Mouse (Mus musculus): Measurements from ENCODE around the gene Zup1. TPM values are rescaled to one million over a fixed set of nuclear protein-coding genes. Genes with fewer than 3 reads are reported as not detected.
"Not testable (repeated sequence)": the region's sequence is repeated elsewhere in the genome, so short reads cannot be mapped to it uniquely, and the experiment has no call there.

Zup1 gene
- polyA plus RNA-seq, 1 experiment from 2014 or later: 19.3 TPM

DNA sequence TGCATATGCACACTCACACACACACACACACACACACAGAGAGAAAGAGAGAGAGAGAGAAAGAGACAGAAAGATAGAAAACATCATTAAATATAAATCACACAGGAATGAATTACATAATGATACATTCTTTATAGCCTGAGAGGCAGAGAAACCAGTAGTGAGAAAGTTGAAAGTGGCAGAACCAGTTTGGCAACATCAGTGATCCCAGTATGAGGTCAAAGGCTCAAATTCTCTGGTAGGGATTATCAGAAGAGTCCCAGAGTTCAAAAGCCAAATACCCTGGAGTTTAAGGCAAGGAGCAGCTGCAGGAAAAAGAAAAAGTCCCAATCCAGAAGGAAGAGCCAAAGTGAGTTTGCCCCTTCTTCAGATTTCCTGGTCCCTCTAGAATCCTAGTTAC, 10.4 kb downstream of the Zup1 start:
- H3K9ac ChIP-seq (ENCODE audit: low read depth, low read length): no peak overlapping the region
- peaks cover 65% of the 10 kb centered on the region for H3K36me3 ChIP-seq (ENCODE audit: control insufficient read depth, insufficient read depth, low read length)
- no peaks in the 10 kb centered on the region for H3K27me3 ChIP-seq (replicated peaks; ENCODE audit: control insufficient read depth, insufficient read depth, low read length)
- H3K9me3 ChIP-seq (ENCODE audit: control insufficient read depth, low read length): no peaks in the 10 kb centered on the region; the same call in 1 of the 2 replicates
- no peak for ATAC-seq (ENCODE audit: low read depth)
- DNase-seq (ENCODE audit: low spot score): peak; percentile 7
- H3K4me2 ChIP-seq (ENCODE audit: low read depth, low read length): no peak overlapping the region
- H3K4me3 ChIP-seq (ENCODE audit: low read depth, low read length): no peak overlapping the region
- H3K4me1 ChIP-seq (ENCODE audit: control insufficient read depth, insufficient read depth, low read length): no peaks in the 10 kb centered on the region
- no peak overlapping the region for H3K27ac ChIP-seq (replicated peaks; ENCODE audit: low read depth, low read length)

DNA sequence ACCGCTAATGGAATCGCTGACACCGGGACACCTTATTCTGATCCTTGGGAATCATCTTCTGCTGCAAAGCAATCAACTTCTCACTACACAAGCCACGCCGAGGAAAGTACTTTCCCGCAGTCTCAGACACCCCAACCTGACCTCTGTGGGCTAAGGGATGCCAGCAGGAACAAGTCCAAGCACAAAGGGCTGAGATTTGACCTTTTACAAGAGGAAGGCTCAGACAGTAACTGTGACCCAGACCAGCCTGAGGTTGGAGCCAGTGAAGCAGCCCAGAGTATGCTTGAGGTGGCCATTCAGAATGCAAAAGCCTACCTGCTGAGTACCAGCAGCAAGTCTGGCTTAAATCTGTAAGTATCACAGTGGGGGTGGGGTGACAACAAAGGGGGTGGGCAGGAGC, 45.6 kb downstream of the Zup1 start:
- H3K4me3 ChIP-seq (ENCODE audit: low read depth, low read length): peak overlapping the region; percentile 45
- 5% methylated on average over 6 of the region's 6 CpGs for WGBS
- no peak for ATAC-seq (ENCODE audit: low read depth)
- no peaks in the 10 kb centered on the region for H3K27me3 ChIP-seq (replicated peaks; ENCODE audit: control insufficient read depth, insufficient read depth, low read length)
- DNase-seq (ENCODE audit: low spot score): no peak
- H3K9ac ChIP-seq (ENCODE audit: low read depth, low read length): peak overlapping the region; percentile 49
- no peak overlapping the region for H3K27ac ChIP-seq (replicated peaks; ENCODE audit: low read depth, low read length)
- no peaks in the 10 kb centered on the region for H3K9me3 ChIP-seq (ENCODE audit: control insufficient read depth, low read length)
- H3K4me1 ChIP-seq (ENCODE audit: control insufficient read depth, insufficient read depth, low read length): no peaks in the 10 kb centered on the region
- H3K36me3 ChIP-seq (ENCODE audit: control insufficient read depth, insufficient read depth, low read length): no peaks in the 10 kb centered on the region
- H3K4me2 ChIP-seq (ENCODE audit: low read depth, low read length): peak overlapping the region; percentile 71

DNA sequence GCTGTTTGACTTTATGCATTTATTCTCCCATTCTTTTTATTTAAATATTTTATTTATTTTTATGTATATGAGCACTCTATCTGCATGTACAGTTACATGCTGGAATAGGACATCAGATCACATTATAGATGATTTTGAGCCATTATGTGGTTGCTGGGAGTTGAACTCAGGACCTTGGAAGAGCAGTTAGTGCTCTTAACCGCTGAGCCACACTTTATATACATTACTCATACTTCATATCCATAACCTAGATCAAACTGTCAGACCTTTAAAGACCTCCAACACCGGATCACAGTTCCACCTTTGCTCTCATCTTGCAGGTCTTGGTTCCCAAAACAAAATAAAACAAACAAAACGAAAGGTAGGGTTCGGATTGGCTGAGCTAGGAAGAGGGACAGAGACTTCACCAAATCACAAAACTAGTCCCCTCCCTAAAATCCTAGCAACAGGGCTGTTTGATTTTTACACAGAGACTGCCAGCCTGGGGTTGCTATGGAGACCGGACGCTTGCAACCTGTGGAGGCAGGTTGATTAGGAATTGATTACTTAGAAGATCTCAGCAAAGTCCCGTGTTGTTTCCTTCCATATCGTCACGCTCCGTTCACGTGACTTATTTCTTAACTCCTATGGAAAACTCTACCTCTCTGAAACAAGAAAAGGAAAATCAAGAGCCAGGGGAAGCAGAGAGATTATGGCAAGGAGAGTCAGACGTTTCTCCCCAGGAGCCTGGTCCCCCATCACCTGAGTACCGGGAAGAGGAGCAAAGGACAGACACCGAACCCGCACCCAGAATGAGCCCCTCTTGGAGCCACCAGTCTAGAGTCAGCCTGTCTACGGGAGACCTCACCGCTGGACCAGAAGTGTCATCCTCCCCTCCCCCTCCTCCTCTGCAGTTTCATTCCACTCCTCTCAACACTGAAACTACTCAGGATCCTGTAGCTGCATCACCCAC, 46.3 kb downstream of the Zup1 start, which contains the start of gene Rsph4a:
TSS of gene Rsph4a (plus strand) at position 582 of the 952 bp plus-strand sequence.
- no peaks in the 10 kb centered on the region for H3K9me3 ChIP-seq (ENCODE audit: control insufficient read depth, low read length)
- no peaks in the 10 kb centered on the region for H3K36me3 ChIP-seq (ENCODE audit: control insufficient read depth, insufficient read depth, low read length)
- DNase-seq (ENCODE audit: low spot score) (peak; percentile 85), ATAC-seq (ENCODE audit: low read depth) (peak; percentile 98)
- H3K27me3 ChIP-seq (replicated peaks; ENCODE audit: control insufficient read depth, insufficient read depth, low read length): no peaks in the 10 kb centered on the region
- peak within 1 kb of the TSS; percentile 45 for H3K4me3 ChIP-seq (ENCODE audit: low read depth, low read length)
- H3K9ac ChIP-seq (ENCODE audit: low read depth, low read length): peak within 1 kb of the TSS; percentile 49
- H3K4me2 ChIP-seq (ENCODE audit: low read depth, low read length): peak within 1 kb of the TSS; percentile 71
- H3K4me1 ChIP-seq (ENCODE audit: control insufficient read depth, insufficient read depth, low read length): no peaks in the 10 kb centered on the region
- H3K27ac ChIP-seq (replicated peaks; ENCODE audit: low read depth, low read length): no peak within 1 kb of the TSS
- 9% methylated on average over 17 of the region's 17 CpGs for WGBS

DNA sequence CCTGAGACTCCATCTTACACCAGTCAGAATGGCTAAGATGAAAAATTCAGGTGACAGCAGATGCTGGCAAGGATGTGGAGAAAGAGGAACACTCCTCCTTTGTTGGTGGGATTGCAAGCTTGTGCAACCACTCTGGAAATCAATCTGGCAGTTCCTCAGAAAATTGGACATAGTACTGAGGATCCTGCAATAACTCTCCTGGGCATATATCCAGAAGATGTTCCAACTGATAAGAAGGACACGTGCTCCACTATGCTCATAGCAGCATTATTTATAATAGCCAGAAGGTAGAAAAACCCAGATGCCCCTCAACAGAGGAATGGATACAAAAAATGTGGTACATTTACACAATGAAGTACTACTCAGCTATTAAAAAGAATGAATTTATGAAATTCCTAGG, 49.5 kb downstream of the Zup1 start:
- H3K4me3 ChIP-seq (ENCODE audit: low read depth, low read length); DNase-seq (ENCODE audit: low spot score); H3K9me3 ChIP-seq (ENCODE audit: control insufficient read depth, low read length); H3K27ac ChIP-seq (replicated peaks; ENCODE audit: low read depth, low read length); ATAC-seq (ENCODE audit: low read depth); H3K36me3 ChIP-seq (ENCODE audit: control insufficient read depth, insufficient read depth, low read length); H3K27me3 ChIP-seq (replicated peaks; ENCODE audit: control insufficient read depth, insufficient read depth, low read length); H3K4me2 ChIP-seq (ENCODE audit: low read depth, low read length); H3K9ac ChIP-seq (ENCODE audit: low read depth, low read length); H3K4me1 ChIP-seq (ENCODE audit: control insufficient read depth, insufficient read depth, low read length): not testable (repeated sequence)
- 74% methylated on average over 1 of the region's 1 CpGs for WGBS

DNA sequence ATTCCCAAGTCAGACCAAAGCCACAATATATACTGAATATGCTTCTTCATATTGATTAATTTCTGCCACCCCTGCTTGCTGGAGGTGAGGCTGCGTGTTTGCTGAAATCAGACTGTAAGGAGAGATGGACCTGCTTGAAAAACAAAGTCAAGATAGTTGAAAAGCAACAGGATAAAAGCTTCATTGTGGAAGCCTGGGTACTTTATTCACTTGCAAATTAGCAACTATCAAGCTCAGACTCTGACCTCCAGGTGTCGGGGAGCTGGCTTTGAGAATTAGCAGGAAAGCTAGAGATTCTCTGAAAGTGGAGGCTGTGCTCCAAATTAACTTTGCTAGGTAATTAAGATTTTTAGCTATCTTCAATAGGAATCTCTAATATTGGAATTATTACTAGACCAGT, 68.7 kb downstream of the Zup1 start:
- DNase-seq (ENCODE audit: low spot score); H3K4me1 ChIP-seq (ENCODE audit: control insufficient read depth, insufficient read depth, low read length); H3K27me3 ChIP-seq (replicated peaks; ENCODE audit: control insufficient read depth, insufficient read depth, low read length); H3K9ac ChIP-seq (ENCODE audit: low read depth, low read length); H3K4me2 ChIP-seq (ENCODE audit: low read depth, low read length); H3K36me3 ChIP-seq (ENCODE audit: control insufficient read depth, insufficient read depth, low read length); H3K9me3 ChIP-seq (ENCODE audit: control insufficient read depth, low read length); H3K27ac ChIP-seq (replicated peaks; ENCODE audit: low read depth, low read length); H3K4me3 ChIP-seq (ENCODE audit: low read depth, low read length); ATAC-seq (ENCODE audit: low read depth): not testable (repeated sequence)
- 88% methylated on average over 2 of the region's 2 CpGs for WGBS

DNA sequence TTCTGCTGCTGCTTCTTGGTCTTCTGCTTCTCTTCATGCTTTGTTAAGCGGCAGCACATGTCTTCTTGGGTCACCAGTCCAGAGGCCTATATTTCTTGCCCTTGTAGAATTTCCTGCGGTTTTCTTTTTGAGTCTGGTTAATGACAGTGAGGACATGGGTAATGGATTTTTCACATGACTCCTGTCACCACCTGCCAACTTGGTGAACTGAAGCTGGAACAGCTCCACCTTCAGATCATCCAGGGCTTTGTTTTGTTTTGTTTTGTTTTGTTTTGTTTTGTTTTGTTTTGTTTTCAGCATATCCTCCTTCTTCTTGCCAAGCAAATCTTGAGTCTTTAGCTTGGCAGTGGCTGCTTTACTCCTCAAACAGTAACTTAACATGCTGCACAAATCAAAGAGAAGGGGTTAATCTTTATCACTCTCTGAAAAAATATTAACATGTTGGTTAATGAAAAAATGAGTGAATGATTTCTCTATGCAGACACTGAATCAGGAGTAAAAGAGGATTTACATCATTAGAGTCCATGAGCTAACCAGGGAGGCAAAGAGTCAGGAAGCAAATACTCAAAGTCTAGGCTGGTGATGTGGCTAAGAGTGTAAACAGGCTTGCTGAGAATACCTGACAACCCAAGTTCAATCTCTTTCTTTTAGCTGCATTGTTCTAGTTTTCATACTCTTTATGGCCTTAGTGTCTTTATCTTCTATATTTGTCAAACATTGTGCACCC, 78.2 kb downstream of the Zup1 start:
- H3K36me3 ChIP-seq (ENCODE audit: control insufficient read depth, insufficient read depth, low read length): no peaks in the 10 kb centered on the region
- 80% methylated on average over 2 of the region's 2 CpGs for WGBS
- ATAC-seq (ENCODE audit: low read depth) (no peak), DNase-seq (ENCODE audit: low spot score) (no peak)
- no peak overlapping the region for H3K27ac ChIP-seq (replicated peaks; ENCODE audit: low read depth, low read length)
- H3K27me3 ChIP-seq (replicated peaks; ENCODE audit: control insufficient read depth, insufficient read depth, low read length): no peaks in the 10 kb centered on the region
- no peak overlapping the region for H3K4me3 ChIP-seq (ENCODE audit: low read depth, low read length)
- no peak overlapping the region for H3K9ac ChIP-seq (ENCODE audit: low read depth, low read length)
- no peaks in the 10 kb centered on the region for H3K9me3 ChIP-seq (ENCODE audit: control insufficient read depth, low read length)
- H3K4me2 ChIP-seq (ENCODE audit: low read depth, low read length): no peak overlapping the region
- H3K4me1 ChIP-seq (ENCODE audit: control insufficient read depth, insufficient read depth, low read length): no peaks in the 10 kb centered on the region

DNA sequence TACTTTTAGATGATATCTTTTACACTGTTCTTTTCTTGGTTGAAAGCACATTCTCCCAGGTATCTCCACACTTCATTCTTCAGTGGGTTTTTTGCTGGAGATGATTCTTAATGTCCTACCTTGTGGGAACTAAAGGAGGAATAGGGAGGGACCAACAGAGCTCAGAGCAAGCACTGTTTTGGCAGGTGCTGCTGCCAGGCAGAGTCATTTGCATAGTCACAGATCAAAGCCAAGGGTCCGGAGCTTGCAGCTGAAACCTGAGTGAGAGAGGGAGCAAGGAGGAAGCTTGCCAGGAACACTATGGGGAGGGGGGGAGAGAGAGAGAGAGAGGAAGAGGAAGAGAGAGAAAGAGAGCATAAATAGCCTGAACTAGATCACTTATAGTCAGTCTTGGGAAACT, 80.6 kb downstream of the Zup1 start:
- no peak overlapping the region for H3K9ac ChIP-seq (ENCODE audit: low read depth, low read length)
- H3K4me1 ChIP-seq (ENCODE audit: control insufficient read depth, insufficient read depth, low read length): no peaks in the 10 kb centered on the region
- WGBS: 12% methylated on average over 1 of the region's 1 CpGs
- no peak overlapping the region for H3K4me3 ChIP-seq (ENCODE audit: low read depth, low read length)
- DNase-seq (ENCODE audit: low spot score) (no peak), ATAC-seq (ENCODE audit: low read depth) (no peak)
- H3K27me3 ChIP-seq (replicated peaks; ENCODE audit: control insufficient read depth, insufficient read depth, low read length): no peaks in the 10 kb centered on the region
- no peak overlapping the region for H3K27ac ChIP-seq (replicated peaks; ENCODE audit: low read depth, low read length)
- H3K4me2 ChIP-seq (ENCODE audit: low read depth, low read length): no peak overlapping the region
- no peaks in the 10 kb centered on the region for H3K36me3 ChIP-seq (ENCODE audit: control insufficient read depth, insufficient read depth, low read length)
- H3K9me3 ChIP-seq (ENCODE audit: control insufficient read depth, low read length): no peaks in the 10 kb centered on the region

All from embryonic facial prominence, embryonic 14.5 days (tissue).